Mouse (Mus musculus) CH12.LX (cell line): ENCODE measurements at regions not wholly inside any gene's neighbourhood (a gene's known extent, or its start where the extent isn't known, plus 50 kb on each side); places are given as distances from the start of the nearest gene placed in this dataset.

Experiments used
- CTCF ChIP-seq, 2 experiments: IDR thresholded peaks in 1 of 2; conservative IDR thresholded peaks in 1 of 2; 2 replicates each; pipeline ENCODE4 v1.5.1; 2011 to 2012; ENCODE audit warnings: low read depth in 2 of 2, low read length in 2 of 2, improper control_type of control experiment in 1 of 2, inconsistent platforms in 1 of 2, mild to moderate bottlenecking in 1 of 2, moderate library complexity in 1 of 2
- E2F4 ChIP-seq: IDR thresholded peaks from 2 replicates; pipeline ENCODE4 v1.6.1; 2011; ENCODE audit warnings: low read depth, low read length, improper control_type of control experiment; ENCODE audit not compliant: insufficient replicate concordance
- EP300 ChIP-seq: IDR thresholded peaks from 2 replicates; pipeline ENCODE4 v1.6.1; 2011; ENCODE audit warnings: low read length, improper control_type of control experiment
- ETS1 ChIP-seq: conservative IDR thresholded peaks from 2 replicates; pipeline ENCODE4 v1.6.1; 2012; ENCODE audit warnings: low read depth, mild to moderate bottlenecking, inconsistent platforms, low read length, improper control_type of control experiment, moderate library complexity
- JUND ChIP-seq: conservative IDR thresholded peaks from 2 replicates; pipeline ENCODE4 v1.6.1; 2011; ENCODE audit warnings: low read depth, low read length, improper control_type of control experiment
- MEF2A ChIP-seq: IDR thresholded peaks from 2 replicates; pipeline ENCODE4 v1.6.1; 2014; ENCODE audit warnings: low read depth, mild to moderate bottlenecking, inconsistent platforms, low read length, improper control_type of control experiment, borderline replicate concordance
- POLR2A ChIP-seq: IDR thresholded peaks from 2 replicates; pipeline ENCODE4 v1.6.1; 2011; ENCODE audit warnings: low read depth, mild to moderate bottlenecking, improper control_type of control experiment, low read length

DNA sequence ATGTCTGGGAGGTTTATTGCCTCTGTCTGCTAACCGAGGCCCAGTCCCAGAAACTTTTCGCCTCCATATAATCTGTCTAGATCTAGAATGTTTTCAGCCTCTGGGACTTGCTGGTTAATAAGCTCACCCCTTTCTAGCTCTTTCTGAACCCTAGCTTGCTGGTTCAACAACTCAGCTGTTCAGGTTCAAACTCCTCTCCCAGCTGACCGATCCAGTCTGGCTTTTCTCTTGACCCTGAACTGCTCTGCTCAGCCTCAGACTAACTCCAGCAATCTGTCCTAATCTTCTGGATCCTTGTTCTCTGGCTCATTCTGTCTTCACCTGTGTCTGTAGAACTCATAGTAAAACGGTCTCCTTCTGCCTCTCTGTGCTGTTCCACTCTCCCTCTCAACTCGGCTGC lies 86.2 kb upstream of the Plxnc1 start:
- TF ChIP-seq MEF2A (no peak), JUND (no peak), EP300 (no peak), CTCF (conservative IDR thresholded peaks at IDR 0.05 in 1 of 2, IDR thresholded peaks at IDR 0.05 in 1 of 2; ENCODE audit: low read depth in 2 of 2, low read length in 2 of 2) (no peak), POLR2A (no peak), E2F4 (no peak), ETS1 (no peak)
